Mouse (Mus musculus) thymus, adult 2 months (tissue): ENCODE data around the gene 9930021J03Rik. TPM values are rescaled to one million over a fixed set of nuclear protein-coding genes. Genes with fewer than 3 reads are reported as not detected.

ENCODE experiments used
- DNase-seq: peaks from one replicate; pipeline ENCODE4 v3.0.0; 2021
- H3K27ac ChIP-seq: fragments of 200-500 bp; 2 replicates; pipeline ENCODE4 v1.5.1; 2012; ENCODE audit warnings: low read length, control low read depth; ENCODE audit not compliant: control insufficient read depth, insufficient read depth
- H3K27me3 ChIP-seq: fragments of 200-500 bp; 2 replicates; pipeline ENCODE4 v1.6.1; 2012; ENCODE audit warnings: mild to moderate bottlenecking, low read length, moderate library complexity, mixed read lengths; ENCODE audit not compliant: control insufficient read depth, insufficient read depth
- H3K36me3 ChIP-seq: fragments of 200-500 bp; 2 replicates; pipeline ENCODE4 v1.6.1; 2012; ENCODE audit warnings: mild to moderate bottlenecking, low read length, moderate library complexity; ENCODE audit not compliant: control insufficient read depth, insufficient read depth
- H3K4me1 ChIP-seq: fragments of 200-500 bp; replicated peaks from 2 replicates; pipeline ENCODE4 v1.6.1; 2012; ENCODE audit warnings: low read length; ENCODE audit not compliant: control insufficient read depth, insufficient read depth
- H3K4me3 ChIP-seq: fragments of 200-500 bp; 2 replicates; pipeline ENCODE4 v1.5.1; 2012; ENCODE audit warnings: mild to moderate bottlenecking, low read length, control low read depth, moderate library complexity; ENCODE audit not compliant: control insufficient read depth, insufficient read depth
- CTCF ChIP-seq: fragments of 200-500 bp; IDR thresholded peaks from 2 replicates; pipeline ENCODE4 v1.5.1; 2012; ENCODE audit warnings: mild to moderate bottlenecking, control low read depth, low read length, moderate library complexity, borderline replicate concordance; ENCODE audit not compliant: control insufficient read depth, poor library complexity, insufficient read depth; ENCODE audit errors: extremely low read depth
- POLR2A ChIP-seq: fragments of 200-500 bp; IDR thresholded peaks from 2 replicates; pipeline ENCODE4 v1.6.1; 2012; ENCODE audit warnings: mild to moderate bottlenecking, low read length, control low read depth, moderate library complexity; ENCODE audit not compliant: control insufficient read depth, poor library complexity, insufficient read depth; ENCODE audit errors: extremely low read depth
- WGBS: fragments of 180-500 bp; shearing (Covaris S2); methylation state at CpG from one replicate; pipeline ENCODE4 v1.1.7; 2018; 5-methylcytosine and 5-hydroxymethylcytosine counted together
- polyA plus RNA-seq: library from polyadenylated mRNA; depleted of rRNA; stranded (reverse); fragments of >200 nt; gene quantifications from 2 replicates; pipeline ENCODE4 v1.2.3, GENCODE M21; 2012

Gene 9930021J03Rik
- polyA plus RNA-seq, 1 experiment = 12.5 TPM

DNA sequence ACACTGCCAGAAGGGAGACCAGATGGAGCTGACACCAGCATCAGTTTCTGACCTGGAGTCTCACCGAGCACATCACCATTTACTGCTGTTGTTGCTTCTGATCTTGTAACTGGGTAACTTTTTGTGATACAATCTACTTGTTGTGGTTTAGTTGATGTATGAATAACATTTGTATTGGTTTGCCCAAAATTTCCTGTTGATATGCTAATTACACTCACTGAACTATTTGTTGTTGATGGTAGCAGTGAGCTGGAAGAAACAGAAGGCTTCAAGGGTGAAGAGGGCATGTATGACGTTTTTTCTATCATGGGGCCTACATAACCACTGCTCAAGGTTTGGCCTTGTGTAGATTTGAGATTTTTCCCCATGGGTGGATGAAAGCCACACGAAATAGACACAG, 87.9 kb downstream of the 9930021J03Rik start:
- 59% methylated on average over 3 of the region's 3 CpGs for WGBS
- peaks cover 41% of the 10 kb centered on the region for H3K36me3 ChIP-seq
- no peaks in the 10 kb centered on the region for H3K27me3 ChIP-seq
- TF ChIP-seq POLR2A (no peak), CTCF (no peak)
- H3K4me3 ChIP-seq = no peak overlapping the region
- H3K4me1 ChIP-seq = no peaks in the 10 kb centered on the region
- DNase-seq = no peak
- no peak overlapping the region for H3K27ac ChIP-seq

DNA sequence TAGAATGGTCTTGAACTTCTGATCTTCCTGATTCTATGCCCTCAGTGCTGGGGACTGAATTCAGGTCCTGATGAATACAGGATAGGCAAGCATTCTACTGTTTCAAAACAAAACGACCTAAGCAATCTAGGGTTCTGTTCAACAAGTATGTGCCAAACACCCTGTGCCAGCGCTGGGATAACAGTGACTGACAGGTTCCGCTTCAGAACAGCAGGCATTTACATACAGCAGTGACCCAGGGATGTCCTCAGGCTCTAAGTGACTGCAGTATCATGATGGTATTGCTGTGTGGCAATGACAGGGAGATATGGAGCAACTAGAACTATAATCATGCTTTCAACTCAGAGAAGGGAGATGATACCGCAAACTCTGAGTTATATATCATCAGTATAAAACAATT, 92.3 kb downstream of the 9930021J03Rik start:
- Histone ChIP-seq H3K27me3 (no peaks in the 10 kb centered on the region), H3K27ac (no peak overlapping the region), H3K4me3 (no peak overlapping the region), H3K4me1 (peaks cover under 1% of the 10 kb centered on the region; the same call in 1 of the 2 replicates), H3K36me3 (peaks cover 26% of the 10 kb centered on the region)
- 94% methylated on average over 4 of the region's 4 CpGs for WGBS
- no peak for TF ChIP-seq CTCF
- TF ChIP-seq POLR2A = no peak
- no peak for DNase-seq

DNA sequence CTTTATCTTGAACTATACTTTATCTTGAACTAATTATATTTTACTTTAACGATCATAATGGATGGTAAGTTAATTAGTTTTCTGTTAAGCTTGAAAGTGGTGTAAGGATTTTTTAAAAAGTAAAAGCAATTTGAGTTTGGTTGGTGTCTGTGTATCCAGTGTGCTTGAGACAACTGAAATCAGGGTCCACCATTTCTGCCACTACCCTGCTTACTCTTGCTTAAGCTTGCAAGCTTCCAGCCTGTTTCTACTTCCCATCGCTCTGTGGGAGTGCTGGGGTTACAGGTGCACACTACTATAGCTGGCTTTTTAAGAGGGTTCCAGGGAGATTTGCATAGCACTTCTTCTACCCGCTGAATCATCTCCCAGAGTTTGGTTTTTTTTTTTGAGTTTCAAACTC, 96.3 kb downstream of the 9930021J03Rik start:
- H3K4me1 ChIP-seq = peaks cover 2% of the 10 kb centered on the region; the same call in 1 of the 2 replicates
- H3K27me3 ChIP-seq = no peaks in the 10 kb centered on the region
- no peak overlapping the region for H3K4me3 ChIP-seq
- no peaks in the 10 kb centered on the region for H3K36me3 ChIP-seq
- 88% methylated on average over 3 of the region's 3 CpGs for WGBS
- H3K27ac ChIP-seq = no peak overlapping the region
- TF ChIP-seq POLR2A = no peak
- TF ChIP-seq CTCF = no peak
- DNase-seq = no peak

DNA sequence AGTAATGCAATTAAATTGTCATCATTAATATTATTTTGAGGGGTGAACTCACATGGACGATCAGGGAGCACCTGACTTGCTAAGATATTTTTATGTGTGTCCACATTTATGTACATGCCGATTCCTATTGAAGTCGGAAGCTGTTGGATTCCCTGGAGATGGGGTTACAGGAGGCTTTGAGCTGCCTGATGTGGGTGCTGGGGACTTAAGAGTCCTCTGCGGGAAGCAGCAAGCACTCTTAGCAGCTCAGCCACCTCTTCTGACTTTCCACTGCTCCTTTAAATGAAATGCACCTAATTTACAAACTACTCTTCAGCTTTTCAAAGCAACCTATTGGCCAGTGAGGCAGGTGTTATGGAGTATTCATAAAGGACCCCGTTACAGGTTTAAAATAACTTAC, 97.3 kb downstream of the 9930021J03Rik start:
- TF ChIP-seq POLR2A = no peak
- no peak for TF ChIP-seq CTCF
- Histone ChIP-seq H3K27me3 (no peaks in the 10 kb centered on the region), H3K36me3 (no peaks in the 10 kb centered on the region), H3K4me1 (peaks cover 2% of the 10 kb centered on the region; the same call in 1 of the 2 replicates), H3K4me3 (no peak overlapping the region), H3K27ac (no peak overlapping the region)
- DNase-seq = no peak
- 64% methylated on average over 5 of the region's 5 CpGs for WGBS

DNA sequence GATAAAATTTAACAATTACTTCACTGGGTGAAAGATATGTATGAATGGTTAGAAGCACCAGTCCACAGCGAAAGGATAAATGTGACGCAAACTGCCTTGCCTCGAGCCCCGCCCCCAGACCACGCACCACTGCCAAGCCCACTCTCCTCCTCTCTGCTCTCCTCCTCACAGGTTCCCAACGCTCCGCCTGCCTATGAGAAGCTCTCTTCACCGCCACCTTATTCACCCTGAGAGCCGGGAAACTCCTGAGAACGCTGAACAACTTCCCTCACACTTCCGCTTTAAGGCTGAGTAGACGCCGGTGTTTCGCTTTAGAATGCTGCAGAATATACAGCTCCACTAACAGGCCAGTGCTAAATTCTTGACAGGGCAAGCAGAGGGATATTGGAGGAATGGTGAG, 97.8 kb downstream of the 9930021J03Rik start:
- Histone ChIP-seq H3K27me3 (no peaks in the 10 kb centered on the region), H3K36me3 (no peaks in the 10 kb centered on the region), H3K27ac (no peak overlapping the region), H3K4me3 (peak overlapping the region; percentile 31), H3K4me1 (peaks cover 2% of the 10 kb centered on the region; the same call in 1 of the 2 replicates)
- TF ChIP-seq CTCF (no peak), POLR2A (no peak)
- peak; percentile 26 for DNase-seq
- WGBS = 32% methylated on average over 14 of the region's 14 CpGs

DNA sequence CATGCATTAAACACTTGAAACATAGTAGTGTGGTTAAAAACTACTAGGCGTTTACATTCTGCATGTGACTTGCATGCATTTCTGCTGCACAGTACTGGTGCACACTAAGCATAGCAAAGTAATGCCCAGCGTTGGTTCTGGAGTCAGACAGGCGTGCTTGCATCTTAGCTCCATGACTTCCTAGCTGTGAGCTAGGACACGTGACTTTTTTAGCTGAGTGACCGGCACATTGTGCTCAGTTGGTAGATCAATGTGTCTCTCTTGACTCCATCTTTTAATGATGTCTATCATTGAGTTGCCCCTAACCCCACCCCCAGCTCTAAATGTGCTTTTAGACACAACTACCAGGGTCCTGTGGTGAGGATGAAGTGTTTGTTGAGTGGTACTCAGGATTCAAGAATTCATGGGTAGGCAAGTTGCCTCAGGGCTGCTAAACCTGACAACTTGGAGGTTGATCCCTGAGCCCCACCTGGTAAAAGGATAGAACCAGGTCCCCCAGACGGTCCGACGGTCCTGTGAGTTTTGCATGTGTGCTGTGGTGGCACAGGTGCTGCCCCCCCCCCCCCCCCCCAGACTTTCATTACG, 98.4 kb downstream of the 9930021J03Rik start:
- Histone ChIP-seq H3K27me3 (no peaks in the 10 kb centered on the region), H3K27ac (no peak overlapping the region), H3K36me3 (no peaks in the 10 kb centered on the region), H3K4me1 (peaks cover 2% of the 10 kb centered on the region; the same call in 1 of the 2 replicates), H3K4me3 (no peak overlapping the region)
- TF ChIP-seq POLR2A (no peak), CTCF (no peak)
- DNase-seq = no peak
- WGBS = 77% methylated on average over 9 of the region's 9 CpGs
